Mouse (Mus musculus) left cerebral cortex, adult 8-10 months (tissue): ENCODE data around the gene Sprr2i. TPM values are rescaled to one million over a fixed set of nuclear protein-coding genes. Genes with fewer than 3 reads are reported as not detected.

Experiments
- DNase-seq, 2 experiments: peaks; one replicate each; pipeline ENCODE4 v3.0.0; 2022; ENCODE audit warnings: low spot score in 2 of 2
- total RNA-seq, 4 experiments: library from RNA; stranded (reverse); gene quantifications; 2 replicates each; pipeline ENCODE4 v1.2.4; 2022

Gene Sprr2i
- total RNA-seq, result not detected

DNA sequence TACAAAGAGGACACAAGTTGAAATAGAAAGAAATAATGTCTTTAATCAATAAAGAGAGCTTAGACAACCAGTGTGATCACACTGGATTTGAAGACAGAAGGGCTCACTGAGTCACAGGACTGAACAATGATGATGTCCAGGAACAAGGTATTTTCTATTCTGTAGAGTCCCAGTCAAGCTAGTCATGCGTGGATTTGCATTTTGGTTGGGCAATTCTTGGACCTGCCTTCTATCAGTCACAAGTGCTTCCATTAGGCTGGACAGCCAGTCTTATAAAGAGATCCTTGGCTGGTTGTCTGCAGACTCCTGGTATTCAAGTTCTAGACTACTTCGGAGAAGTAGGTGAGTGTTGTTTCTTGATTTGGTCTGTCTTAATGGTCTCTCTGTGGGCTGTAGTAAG lies at the start of gene Sprr2i:
Gene Sprr2i (plus strand): TSS at position 301 of the 400 bp plus-strand sequence.
- no peak for DNase-seq

DNA sequence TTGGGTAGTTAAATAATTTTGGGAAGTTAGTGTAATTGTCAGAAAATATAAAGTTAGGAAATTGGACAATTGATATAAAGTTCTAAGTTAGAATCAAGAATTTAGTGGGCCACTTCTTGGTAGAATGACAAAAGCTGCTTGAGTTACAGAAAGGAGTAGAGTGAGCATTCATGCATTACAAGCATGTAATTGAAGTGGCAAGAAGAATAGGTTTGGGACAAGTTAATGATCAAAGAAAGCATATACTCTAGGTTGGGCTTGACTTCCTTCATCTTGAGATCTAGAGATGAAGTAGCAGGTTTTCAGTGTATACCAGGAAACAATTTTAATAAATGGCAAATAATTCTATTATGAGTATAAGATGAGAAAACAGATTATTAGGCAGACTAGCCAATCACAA lies 46.2 kb upstream of the Sprr2i start:
- no peak for DNase-seq

DNA sequence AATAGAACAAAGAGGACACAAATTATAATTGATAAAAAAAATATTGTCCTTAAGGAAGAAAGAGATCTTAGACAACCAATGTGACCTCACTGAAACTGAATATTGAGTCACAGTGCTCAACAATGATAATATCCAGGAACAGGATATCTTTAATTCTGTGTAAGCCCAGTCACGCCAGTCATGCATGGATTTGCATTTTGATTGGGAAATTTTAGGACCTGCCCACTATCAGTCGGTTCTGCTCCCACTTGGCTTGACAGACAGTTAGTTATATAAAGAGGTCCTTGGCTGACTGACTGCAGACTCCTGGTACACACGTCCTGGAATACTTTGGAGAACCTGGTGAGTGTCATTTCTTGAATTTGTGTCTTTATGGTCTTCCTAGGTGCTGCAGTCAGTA lies 42.9 kb upstream of the Sprr2i start, which contains the start of gene Sprr2f:
Gene Sprr2f (plus strand): TSS at position 301 of the 400 bp plus-strand sequence.
- DNase-seq, result no peak

DNA sequence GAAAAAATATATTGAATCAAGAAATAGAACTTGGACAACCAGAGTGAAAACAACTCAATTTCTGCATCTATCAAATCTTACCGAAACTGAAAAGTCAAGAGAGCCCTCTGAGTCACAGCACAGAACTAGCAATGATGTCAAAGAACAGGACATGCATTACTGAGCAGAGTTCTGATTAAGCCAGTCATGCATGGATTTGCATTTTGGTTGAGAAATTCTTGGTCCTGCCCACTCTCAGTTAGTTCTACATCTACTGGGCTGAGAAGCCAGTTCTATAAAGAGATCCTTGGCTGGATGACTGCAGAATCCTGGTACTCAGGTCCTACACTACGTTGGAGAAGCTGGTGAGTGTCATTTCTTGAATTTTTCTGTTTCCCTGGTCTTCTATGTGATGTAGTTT lies 34.2 kb upstream of the Sprr2i start:
- no peak for DNase-seq

DNA sequence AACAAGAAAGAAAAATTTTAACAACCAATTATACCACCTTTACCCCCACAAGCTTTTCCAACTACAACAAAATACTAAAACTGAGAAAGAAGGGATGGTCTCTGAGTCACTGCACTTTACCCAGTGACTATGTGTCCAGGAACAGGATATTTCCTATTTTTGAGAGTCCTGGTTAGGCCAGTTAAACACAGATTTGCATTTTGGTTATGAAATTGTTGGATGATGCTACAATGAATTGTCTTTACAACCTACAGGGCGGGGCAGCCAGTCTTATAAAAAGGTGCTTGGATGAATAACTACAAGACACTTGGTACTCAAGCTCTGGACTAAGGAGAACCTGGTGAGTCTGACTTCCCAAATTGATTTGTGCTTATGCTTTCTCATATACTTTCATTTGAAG lies 22.4 kb upstream of the Sprr2i start, which contains the start of gene Sprr2h:
Gene Sprr2h (plus strand): TSS at position 301 of the 400 bp plus-strand sequence.
- DNase-seq, result no peak

DNA sequence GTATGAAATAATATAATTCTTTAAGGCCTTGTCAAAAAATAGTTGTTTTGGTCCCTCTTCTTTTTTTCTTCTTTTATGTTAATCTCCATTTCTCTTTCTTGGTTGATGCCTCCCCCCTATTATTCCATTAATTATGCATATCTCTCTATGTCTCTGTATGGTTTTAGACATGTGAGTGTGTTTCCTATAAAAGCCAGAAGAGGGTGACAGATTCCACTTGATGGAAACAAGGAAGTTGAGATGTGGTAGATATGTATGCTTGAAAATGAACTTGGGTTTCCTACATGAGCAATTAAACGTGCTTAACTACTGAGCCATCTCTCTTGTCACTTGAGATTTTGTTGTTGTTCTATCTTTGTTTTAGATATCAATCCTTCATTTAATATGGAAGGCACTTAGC lies 13.5 kb upstream of the Sprr2i start:
- DNase-seq, result no peak

DNA sequence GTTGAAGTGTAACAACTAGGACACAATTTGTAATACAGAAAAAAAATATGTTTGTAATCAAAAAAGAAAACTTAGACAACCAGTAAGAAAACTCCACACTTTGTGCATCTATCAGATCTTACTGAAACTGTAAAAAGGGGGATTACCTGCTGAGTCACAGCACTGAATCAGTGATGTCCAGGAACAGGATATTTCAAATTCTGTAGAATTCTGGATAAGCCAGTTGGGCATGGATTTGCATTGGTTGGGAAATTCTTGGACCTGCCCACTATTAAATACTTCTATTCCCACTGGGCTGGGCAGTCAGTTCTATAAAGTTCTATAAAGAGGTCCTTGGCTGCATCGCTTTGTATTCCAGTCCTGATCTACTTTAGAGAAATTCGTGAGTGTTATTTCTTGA lies 10.0 kb downstream of the Sprr2i start, which contains the start of gene Sprr2j-ps:
Gene Sprr2j-ps (plus strand): TSS at position 301 of the 400 bp plus-strand sequence.
- DNase-seq, result no peak

DNA sequence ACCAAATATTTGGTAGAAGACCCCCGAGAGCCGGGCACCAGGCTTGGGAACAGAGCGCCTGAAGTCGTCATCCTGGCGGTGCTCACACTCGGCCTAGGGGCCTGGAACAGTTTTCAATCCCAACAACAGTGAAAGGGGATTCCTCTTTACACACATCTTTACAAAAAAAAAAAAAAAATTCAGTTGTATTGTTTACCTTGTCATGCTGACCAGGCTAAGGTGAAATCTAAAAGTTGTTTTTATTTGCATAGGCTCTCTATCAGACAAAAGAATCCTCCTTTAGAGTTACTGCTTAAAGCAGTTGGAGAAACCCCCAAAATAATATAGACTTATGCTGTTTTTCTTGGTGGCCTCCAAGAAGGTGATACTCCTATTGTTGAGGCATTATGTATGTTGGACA lies 21.5 kb downstream of the Sprr2i start, which contains the start of gene Gm9774:
Gene Gm9774 (minus strand): TSS at position 101 of the 400 bp plus-strand sequence.
- DNase-seq, result no peak

DNA sequence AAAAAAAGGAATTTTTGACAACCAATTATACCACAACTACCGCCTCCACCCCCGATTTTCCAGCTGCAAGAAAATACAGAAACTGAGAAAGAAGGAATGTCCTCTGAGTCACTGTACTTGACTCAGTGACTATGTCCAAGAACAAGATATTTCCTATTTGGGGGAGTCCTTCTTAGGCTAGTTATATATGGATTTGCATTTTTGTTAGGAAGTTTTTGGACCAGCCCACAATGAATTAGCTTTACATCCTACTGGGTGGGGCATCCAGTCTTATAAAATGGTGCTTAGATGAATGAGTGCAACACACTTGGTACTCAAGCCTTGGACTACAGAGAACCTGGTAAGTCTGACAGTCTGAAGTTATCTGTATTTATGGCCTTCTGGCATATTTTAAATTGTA lies 24.5 kb downstream of the Sprr2i start, which contains the start of gene Sprr2k:
Gene Sprr2k (plus strand): TSS at position 301 of the 400 bp plus-strand sequence.
- DNase-seq, result no peak

DNA sequence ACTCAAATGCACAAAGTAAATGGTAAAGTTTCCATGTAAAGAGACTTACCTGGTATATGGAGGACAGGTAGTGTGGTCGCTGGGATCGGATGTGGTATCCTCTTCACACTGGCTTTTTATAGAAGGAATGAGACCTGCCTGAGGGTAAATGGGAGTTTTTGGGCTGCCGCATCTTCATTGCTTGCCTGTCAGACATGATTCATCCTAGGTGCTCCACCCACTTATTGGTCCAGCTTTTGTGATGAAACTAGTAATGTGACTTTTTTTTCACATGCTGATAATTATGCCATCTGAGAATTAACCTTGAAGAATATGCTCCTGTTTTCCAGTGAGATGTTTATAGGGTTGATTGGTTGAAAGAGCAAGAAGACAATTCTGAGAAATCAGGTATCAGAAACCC lies 30.9 kb downstream of the Sprr2i start, which contains the start of gene Sprr1b:
Gene Sprr1b (minus strand): TSS at position 101 of the 400 bp plus-strand sequence.
- DNase-seq, result no peak

DNA sequence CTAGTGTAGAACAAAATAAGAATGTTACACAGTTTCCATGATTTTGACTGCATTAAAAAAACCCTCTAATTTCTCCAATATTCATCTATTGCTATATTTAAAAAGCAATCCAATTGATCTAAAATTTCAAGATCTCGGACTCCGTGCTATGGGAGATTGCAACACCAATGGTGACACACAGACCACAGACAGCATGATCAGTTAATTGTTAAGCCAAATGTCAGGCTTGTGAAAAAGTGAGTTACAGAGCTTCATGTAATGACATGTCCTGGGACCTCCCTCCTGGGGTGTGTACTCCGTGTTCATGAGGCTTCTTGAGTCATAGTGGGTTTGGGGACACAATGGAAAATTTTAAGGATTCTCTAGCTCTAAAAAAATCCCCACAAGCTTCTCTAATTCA lies 32.4 kb downstream of the Sprr2i start:
- DNase-seq, result no peak

DNA sequence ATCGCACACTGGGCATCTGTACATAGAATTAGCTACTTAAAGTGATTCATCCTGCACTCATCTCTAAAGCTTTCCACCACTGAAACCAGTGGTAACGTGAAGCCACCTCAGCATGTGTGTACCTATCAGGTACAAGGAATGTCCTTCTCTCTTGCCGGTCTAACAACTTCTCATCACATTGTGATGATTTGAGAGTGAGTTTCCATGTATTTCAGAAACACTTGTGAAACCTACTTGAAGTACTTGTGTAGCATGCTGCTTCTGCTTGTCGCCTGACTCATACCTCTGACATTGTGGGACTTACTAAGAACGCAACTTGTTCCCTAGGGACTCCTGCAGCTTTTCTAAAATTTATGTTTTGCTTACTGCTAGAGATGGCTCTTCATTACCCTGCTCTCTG lies 47.4 kb downstream of the Sprr2i start:
- no peak for DNase-seq

DNA sequence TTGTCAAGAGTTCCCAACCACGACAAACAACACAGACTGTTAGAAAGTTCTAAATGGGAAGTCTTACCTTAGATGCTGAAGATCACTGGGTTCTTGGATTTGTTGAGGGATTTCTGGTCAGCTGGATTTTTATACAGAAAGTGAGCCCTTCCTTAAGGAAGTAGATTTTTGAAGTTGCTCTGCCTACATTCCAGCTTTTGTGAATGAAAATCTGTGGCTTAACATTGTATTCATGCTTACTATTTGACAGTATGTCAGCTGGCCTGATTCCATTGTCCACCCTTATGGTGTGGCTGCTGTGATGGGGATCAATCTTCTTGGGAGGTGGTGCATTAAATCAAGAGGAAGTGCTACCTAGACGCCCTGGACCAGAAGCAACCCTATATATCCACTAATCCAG lies 50.8 kb downstream of the Sprr2i start, which contains the start of gene Sprr3:
Gene Sprr3 (minus strand): TSS at position 101 of the 400 bp plus-strand sequence.
- no peak for DNase-seq

Other genes starting within 250 kb of the Sprr2i start
- gene Sprr2a1, start 192.2 kb upstream of the Sprr2i start, total RNA-seq, result not detected
- gene Sprr2a2, start 192.1 kb upstream of the Sprr2i start, total RNA-seq, result not detected
- not detected for gene Sprr2a3, start 122.6 kb upstream of the Sprr2i start, total RNA-seq
- gene Sprr2b, start 91.4 kb upstream of the Sprr2i start, total RNA-seq, result not detected
- not detected for gene Sprr2d, start 68.9 kb upstream of the Sprr2i start, total RNA-seq
- not detected for gene Sprr2e, start 55.8 kb upstream of the Sprr2i start, total RNA-seq
- not detected for gene Sprr2f, start 42.8 kb upstream of the Sprr2i start, total RNA-seq
- not detected for gene Sprr2h, start 22.3 kb upstream of the Sprr2i start, total RNA-seq
- gene Sprr2j-ps, start 10.1 kb downstream of the Sprr2i start, total RNA-seq, result not detected
- gene Gm9774, start 21.4 kb downstream of the Sprr2i start, total RNA-seq, result 1 to 10 TPM in 3 of 4 experiments, not detected in 1; 2.3 to 3.3 (median 3.2) TPM
- not detected for gene Sprr2k, start 24.6 kb downstream of the Sprr2i start, total RNA-seq
- gene Sprr1b, start 30.8 kb downstream of the Sprr2i start, total RNA-seq, result not detected
- not detected for gene Sprr3, start 50.7 kb downstream of the Sprr2i start, total RNA-seq
- not detected for gene Sprr1a, start 77.9 kb downstream of the Sprr2i start, total RNA-seq
- not detected for gene Sprr4, start 92.5 kb downstream of the Sprr2i start, total RNA-seq
- gene 2310046K23Rik, start 126.5 kb downstream of the Sprr2i start, total RNA-seq, result not detected
- not detected for gene Ivl, start 165.7 kb downstream of the Sprr2i start, total RNA-seq
- gene Smcp, start 181.0 kb downstream of the Sprr2i start, total RNA-seq, result not detected
- not detected for gene 2210017I01Rik, start 199.5 kb downstream of the Sprr2i start, total RNA-seq
- gene Lce6a, start 213.7 kb downstream of the Sprr2i start, total RNA-seq, result not detected
- not detected for gene Lce1a1, start 240.3 kb downstream of the Sprr2i start, total RNA-seq
- gene Lce1b, start 248.9 kb downstream of the Sprr2i start, total RNA-seq, result not detected